Mouse (Mus musculus): ENCODE measurements around the gene Tmem145.
"Not testable (repeated sequence)": the region's sequence is repeated elsewhere in the genome, so short reads cannot be mapped to it uniquely, and the experiment has no call there.

The Tmem145 gene

DNA sequence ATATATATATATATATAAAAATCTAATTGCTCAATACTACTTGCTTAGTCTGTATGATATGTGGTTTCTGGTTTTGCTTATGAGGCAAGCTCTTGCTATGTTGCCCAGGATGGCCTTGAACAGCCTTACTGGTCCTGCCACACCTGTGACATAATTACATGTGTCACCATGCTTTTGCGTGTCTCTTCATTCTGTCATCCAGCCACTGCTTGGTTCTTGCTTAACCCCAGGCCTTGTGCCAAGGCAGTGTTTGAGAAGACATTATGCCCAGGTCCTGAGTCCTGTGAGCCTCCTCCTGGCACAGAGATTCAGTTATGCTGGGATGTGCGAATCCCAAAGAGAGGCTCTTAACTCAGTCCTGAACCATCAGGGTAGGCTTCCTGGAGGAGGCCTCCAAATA lies 17.3 kb downstream of the Tmem145 start:
- DNase-seq (ENCODE audit: low spot score) = no peak

DNA sequence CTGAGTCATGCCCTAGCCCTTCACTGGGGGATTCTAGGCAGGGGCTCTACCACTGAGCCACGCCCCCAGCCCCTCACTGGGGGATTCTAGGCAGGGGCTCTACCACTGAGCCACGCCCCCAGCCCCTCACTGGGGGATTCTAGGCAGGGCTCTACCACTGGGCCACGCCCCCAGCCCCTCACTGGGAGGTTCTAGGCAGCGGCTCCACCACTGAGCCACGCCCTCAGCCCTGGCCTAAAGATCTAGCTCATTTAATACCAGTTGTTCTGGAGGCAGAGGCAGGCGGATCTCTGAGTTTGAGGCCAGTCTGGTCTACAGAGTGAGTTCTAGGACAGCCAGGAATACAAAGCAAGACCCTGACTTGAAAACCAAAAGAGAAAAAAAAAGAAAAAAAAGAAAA lies 19.5 kb downstream of the Tmem145 start:
- not testable (repeated sequence) for DNase-seq (ENCODE audit: low spot score)

DNA sequence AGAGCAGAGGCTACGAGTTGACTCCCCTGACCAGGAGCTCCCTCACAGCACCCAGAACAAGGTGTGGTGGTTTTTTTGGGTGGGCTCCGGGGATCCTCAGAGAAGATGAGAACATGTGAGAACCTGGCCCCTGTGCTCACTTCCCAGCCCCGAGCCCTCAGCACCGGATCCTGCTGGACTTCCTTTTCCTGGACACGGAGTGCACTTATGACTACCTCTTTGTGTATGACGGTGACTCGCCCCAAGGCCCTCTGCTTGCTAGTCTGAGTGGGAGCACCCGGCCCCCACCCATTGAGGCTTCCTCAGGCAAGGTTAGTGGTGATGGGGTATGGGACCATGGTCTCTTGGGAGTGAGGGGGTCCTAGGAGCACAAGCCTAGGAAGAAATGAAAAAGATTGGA lies 20.3 kb downstream of the Tmem145 start:
- no peak for DNase-seq (ENCODE audit: low spot score)

DNA sequence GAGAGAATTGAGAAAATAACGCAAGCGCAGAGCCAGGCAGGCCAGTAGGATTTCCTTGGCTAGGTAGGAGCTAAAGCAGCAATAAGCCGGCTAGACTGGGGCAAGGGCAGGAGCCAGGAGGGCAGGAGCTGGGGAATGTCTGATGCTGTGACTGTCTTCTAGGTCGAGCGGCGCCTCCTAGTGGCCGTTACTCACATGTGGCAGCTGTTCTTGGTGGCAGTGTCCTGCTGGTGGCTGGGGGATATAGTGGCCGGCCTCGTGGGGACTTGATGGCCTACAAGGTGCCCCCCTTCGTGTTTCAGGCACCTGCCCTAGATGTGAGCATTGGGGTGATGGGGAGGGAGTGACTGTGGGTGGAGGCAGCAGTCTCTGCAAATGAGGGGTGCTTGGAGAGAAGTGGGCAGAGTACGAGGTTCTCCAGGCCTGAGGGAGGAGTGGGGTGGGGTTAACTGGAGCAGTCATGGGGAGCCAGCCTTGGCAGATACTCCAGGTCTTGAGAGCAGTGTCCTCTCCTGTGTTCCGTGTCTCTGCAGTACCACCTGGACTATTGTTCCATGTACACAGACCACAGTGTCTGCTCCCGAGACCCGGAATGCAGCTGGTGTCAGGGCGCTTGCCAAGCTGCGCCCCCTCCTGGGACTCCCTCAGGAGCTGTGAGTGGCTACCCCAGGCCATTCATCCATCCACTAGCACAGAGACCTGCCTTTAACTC lies 27.8 kb downstream of the Tmem145 start:
- no peak for DNase-seq (ENCODE audit: low spot score)

DNA sequence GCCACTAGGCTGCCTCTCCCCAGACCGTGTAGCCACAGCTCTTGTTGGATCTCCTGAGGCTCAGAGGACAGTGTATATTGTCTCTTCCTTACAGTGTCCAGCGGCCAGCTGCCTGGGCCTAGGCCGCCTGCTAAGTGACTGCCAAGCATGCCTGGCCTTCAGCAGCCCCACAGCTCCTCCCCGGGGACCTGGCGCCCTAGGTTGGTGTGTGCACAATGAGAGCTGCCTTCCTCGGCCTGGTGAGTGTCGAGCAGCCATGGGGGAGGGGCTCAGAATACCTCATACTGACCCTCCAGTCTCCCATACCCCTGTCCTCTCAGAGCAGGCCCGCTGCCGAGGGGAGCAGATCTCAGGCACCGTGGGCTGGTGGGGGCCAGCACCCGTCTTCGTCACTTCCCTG lies 28.6 kb downstream of the Tmem145 start:
- DNase-seq (ENCODE audit: low spot score) = no peak

DNA sequence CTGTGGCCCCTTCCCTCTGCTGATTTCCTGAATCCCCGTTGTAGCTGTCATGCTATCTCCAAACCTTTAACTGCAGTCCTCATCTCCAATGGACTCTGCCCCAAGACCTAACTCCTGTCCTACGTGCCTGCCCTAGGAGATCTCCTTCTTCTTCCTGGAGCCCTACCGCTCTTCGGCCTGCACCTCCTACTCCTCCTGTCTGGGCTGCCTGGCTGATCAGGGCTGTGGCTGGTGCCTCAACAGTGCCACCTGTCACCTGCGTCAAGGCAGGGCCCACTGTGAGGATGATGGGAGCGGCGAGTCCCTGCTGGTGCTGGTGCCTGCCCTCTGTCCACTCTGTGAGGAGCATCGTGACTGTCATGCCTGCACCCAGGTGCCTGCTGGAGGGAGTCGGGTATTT lies 33.4 kb downstream of the Tmem145 start:
- no peak for DNase-seq (ENCODE audit: low spot score)

DNA sequence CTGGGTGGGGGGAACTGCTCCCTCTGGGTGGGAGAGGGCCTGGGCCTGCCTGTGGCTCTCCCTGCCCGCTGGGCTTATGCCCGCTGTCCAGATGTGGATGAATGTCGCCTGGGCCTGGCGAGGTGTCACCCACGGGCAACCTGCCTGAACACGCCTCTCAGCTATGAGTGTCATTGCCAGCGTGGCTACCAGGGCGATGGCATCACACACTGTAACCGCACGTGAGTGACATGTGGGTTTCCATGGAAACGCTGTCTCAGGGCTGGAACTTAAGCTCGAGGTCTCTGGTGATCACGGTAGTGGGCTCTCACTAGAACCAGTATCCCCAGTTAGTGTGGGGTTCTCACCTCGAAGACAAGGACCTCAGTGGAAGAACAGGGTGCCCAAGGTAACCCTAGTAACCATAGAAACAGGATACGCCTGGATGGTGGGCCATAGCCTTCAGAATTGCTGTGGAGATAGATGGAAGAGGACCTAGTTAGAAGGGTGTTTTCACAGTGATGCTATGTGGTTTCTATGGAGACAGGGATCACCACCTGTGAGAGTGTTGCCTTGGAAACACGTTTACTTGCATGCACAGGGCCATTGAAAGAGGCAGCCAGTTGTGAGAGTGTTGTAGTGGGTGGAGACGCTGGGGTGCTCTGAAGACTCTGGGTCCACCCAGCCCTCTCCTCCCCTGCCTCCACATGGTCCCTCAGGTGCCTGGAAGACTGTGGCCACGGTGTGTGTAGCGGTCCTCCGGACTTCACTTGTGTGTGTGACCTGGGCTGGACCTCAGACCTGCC lies 35.3 kb downstream of the Tmem145 start:
- DNase-seq (ENCODE audit: low spot score) = no peak

DNA sequence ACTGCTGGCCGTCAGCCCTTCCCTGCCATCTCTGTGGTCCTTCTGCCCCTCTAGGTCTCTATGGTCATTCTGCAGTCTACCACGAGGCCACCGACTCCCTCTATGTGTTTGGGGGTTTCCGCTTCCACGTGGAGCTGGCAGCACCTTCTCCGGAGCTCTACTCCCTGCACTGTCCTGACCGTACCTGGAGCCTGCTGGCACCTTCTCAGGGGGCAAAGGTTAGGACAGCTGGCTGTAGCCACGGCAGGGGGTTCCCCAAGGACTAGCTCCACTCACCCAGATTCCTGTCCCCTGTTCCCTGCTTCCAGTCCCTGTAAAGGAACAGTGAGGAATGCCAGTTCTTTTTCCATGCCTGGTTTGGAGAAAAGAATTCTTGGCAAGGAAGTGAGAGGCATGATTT lies 43.0 kb downstream of the Tmem145 start:
- no peak for DNase-seq (ENCODE audit: low spot score)

DNA sequence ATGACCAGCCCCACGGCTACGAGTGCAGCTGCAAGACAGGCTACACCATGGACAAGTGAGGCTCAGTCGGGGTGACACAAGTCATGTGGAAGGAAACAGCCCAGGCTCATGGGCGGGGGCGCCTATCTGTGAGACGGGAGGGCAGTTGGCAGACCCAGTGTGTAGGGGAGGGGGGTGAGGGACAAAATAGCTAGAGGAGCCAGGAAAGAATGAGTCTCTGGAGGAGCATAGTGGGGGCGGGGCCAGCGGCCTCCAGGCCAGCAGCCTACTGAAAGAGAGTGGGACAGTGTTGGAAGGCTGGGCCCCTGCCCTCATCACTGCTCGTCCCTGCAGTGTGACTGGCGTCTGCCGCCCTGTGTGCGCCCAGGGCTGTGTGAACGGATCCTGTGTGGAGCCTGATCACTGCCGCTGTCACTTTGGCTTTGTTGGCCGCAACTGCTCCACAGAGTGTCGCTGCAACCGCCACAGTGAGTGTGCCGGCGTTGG lies 52.9 kb downstream of the Tmem145 start:
- no peak for DNase-seq (ENCODE audit: low spot score)

DNA sequence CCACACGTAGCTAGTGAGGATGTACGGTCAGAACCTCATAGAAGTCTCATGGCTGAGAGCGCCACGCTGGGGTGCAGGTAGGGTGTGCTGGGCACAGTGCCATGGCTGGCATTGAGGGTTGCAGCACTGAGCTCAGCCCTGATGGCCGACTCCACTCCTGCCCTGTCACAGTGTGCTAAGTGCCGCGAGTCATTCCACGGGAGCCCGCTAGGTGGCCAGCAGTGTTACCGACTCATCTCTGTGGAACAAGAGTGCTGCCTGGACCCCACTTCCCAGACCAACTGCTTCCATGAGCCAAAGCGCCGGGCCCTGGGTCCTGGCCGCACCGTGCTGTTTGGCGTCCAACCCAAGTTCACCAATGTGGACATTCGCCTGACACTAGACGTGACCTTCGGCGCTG lies 57.2 kb downstream of the Tmem145 start:
- DNase-seq (ENCODE audit: low spot score) = no peak

DNA sequence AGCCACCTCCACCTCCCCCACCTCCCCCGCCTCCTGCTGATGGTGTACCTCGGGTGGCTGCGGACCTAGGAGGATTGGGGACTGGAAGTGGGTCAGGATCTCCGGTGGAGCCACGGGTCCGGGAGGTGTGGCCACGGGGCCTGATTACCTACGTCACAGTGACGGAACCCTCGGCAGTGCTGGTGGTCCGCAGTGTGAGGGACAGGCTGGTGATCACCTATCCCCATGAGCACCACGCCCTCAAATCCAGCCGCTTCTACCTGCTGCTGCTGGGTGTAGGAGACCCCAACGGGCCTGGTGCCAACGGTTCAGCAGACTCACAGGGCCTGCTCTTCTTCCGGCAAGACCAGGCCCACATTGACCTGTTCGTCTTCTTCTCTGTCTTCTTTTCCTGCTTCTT lies 57.7 kb downstream of the Tmem145 start:
- no peak for DNase-seq (ENCODE audit: low spot score)
